Mouse (Mus musculus) T-helper 17 cell (primary cell): ENCODE results near the gene Pfkfb4.

Experiments
- in situ Hi-C, 2 experiments: fragments of 300-600 bp; cut with MboI, MseI; formaldehyde crosslinking; loops; 1 replicate in 1 of 2; 2 replicates in 1 of 2; pipeline ENCODE4 v1.15.1; 2025; ENCODE audit warnings: high pct_unique_total_duplicates in 2 of 2

Pfkfb4 gene

GRCm38 (mm10) chr9:109054712-109055111, 63.1 kb downstream of the Pfkfb4 start:
- in situ Hi-C loops = loop anchor here (5.0 to 25.0 kb wide), 7 partner anchors 52 to 1858 kb away; partner anchors contain the start of genes Dalrd3 (in 1 of the 2), Fam240a (in 1 of the 2), Impdh2 (in 1 of the 2) and Ndufaf3 (in 1 of the 2)

DNA sequence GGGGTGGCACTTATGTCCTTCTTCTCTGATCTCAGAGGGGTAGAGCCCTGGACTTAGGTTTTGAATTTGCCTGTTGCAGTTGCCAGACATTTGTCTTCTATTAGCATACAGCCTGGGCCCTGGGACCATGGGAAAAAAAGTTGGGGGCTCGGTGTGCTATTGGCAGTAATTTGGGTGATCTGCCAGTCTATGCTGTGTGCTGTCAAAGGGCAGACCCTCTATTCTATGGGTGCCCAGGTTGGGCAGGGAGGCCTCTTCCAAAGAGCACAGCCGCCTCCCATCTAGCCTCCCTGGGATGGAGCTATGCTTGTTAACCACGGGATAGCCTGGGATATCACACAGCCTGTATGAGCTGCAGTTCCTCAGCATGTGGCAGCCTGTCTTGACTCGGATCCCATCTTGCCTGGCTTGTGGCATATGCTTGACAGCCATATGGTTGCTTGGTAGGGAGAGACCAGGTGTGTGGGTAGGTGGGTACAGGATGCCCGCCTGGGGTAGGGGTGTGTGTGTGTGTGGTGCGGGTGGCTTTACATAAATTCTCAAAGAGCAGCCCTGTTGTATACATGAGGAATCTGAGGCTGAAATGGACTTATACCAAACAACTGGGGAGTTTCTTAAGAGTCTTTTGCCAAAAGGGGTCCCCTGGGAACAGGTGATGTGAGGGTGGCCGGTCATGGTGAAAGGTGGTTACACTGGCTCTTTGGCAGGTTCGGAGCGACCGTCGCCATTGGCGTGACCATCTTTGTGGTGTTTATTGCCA, 63.9 kb downstream of the Pfkfb4 start:
- in situ Hi-C loops = loop anchor here (5.0 to 25.0 kb wide), 6 partner anchors 53 to 1857 kb away; partner anchors contain the start of genes Dalrd3 (in 1 of the 2), Fam240a (in 1 of the 2), Impdh2 (in 1 of the 2) and Ndufaf3 (in 1 of the 2)

DNA sequence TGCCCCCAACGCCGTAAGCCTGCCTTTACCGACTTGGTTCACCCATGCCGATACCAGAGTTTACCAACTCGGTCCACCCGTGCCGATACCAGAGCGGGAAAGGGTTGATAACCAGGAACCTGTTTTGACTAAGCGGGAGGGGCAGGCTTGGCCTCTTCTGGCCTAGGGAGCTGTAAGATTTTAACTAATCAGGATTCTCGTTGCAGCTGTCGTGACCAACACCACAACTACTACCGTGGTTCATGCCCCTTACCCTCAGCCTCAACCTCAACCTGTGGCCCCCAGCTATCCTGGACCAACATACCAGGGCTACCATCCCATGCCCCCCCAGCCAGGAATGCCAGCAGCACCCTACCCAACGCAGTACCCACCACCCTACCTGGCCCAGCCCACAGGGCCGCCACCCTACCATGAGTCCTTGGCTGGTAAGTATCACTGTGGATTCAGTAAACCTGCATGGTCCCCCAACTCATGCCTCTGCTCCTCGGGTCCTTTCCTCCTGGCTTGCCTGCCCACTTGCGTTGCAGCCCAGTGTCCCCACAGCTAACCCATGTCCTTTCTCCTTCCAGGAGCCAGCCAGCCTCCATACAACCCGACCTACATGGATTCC, 64.6 kb downstream of the Pfkfb4 start:
- in situ Hi-C loops = loop anchor here (5.0 to 25.0 kb wide), 6 partner anchors 54 to 1856 kb away; partner anchors contain the start of genes Dalrd3 (in 1 of the 2), Fam240a (in 1 of the 2), Impdh2 (in 1 of the 2) and Ndufaf3 (in 1 of the 2)

GRCm38 (mm10) chr9:109056916-109057315, 65.3 kb downstream of the Pfkfb4 start:
- in situ Hi-C loops = loop anchor here (5.0 to 25.0 kb wide), 6 partner anchors 55 to 1855 kb away; partner anchors contain the start of genes Dalrd3 (in 1 of the 2), Fam240a (in 1 of the 2), Impdh2 (in 1 of the 2) and Ndufaf3 (in 1 of the 2)

DNA sequence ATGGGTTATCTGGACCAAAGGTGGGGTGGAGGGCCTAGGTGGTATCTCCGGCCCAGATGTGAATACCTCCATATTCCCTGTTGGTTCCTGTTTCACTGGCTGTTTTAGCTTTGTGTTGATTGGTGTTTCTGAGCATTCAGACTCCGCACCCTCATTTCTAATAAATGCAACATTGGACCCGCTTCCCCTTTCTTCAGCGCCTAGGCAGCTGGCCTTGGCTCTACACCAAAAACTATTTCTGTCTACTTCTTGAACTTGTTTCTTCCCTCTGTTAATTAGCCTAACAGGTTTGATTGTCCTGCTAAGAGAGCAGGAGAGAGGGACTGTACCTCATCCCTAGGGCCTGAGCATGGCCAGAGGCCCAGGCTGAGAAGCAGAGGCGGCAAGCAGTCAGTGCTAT, 66.0 kb downstream of the Pfkfb4 start:
- in situ Hi-C loops = loop anchor here (5.0 to 25.0 kb wide), 6 partner anchors 55 to 1855 kb away; partner anchors contain the start of genes Dalrd3 (in 1 of the 2), Fam240a (in 1 of the 2), Impdh2 (in 1 of the 2) and Ndufaf3 (in 1 of the 2)

DNA sequence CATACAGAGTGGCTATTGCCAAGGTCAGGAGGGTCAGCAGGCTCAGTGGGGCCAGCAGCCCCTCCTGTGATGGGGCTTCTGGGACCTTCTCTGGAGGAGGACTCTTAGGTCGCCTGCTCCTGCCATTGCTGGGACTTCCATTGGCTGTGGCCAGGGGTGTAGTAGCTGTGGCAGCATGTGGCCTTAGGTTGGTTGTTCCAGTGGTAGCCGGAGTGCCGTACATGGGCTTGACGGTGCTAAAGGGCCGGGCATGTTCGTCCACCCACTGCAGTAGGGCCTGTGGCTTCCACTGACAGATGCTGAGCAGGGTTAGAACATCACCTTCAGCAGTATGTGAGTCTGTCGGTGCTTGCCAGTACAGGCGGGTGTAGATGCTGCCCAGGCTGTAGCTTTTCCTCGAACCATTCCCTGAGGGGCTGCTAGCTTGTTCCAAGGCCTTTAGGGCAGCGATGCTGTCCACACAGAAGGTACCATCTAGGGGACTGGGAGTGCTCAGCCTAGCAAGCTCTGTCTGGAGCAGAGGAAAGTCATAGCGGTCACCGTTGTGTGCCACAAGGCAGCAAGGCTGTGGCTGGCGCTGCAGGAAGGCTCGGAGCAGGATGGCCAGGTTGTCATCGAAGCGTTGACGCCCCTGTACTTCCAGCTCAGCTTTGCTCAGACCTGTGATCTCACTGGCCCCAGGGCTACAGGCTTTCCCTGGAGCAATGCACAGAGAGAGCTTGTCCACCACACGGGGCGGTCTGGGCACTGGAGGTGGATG, 66.6 kb downstream of the Pfkfb4 start:
- in situ Hi-C loops = loop anchor here (5.0 to 25.0 kb wide), 6 partner anchors 56 to 1854 kb away; partner anchors contain the start of genes Dalrd3 (in 1 of the 2), Fam240a (in 1 of the 2), Impdh2 (in 1 of the 2) and Ndufaf3 (in 1 of the 2)

DNA sequence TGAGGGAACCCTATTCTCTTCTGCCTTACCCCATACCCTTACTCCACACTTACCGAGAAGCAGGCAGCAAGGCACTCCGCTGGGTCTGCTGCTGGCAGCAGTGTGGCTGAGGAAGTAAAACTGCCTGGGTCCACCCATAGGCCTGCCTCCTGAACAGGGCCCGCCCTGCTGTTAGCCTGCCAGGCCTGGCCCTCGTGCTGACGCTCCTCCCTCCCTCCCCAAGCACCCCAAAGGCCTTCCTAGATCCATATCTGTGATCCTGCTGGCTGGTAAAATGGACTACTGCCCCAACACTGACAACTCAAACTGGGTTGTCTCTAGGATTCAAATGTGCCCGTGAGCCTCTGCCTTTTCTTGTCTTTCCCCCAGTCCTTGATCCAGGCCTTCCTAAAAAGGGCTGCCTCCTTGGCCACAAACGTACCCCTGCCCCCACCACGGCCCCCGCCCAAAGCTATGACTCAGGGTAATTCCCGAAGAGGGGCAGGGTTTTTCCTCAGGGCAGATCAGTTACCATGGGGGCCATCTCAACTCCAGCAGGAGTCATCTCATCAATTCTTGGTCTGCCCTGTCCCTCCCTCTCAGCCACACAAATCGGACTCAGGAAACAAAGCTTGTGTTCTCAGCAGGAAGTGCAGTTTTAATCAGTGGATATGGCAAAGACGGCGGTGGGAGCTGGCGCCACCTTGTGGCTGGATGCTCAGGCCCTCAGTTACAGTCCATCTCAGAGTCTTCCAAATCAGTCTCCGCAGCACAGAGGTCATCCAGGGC, 67.7 kb downstream of the Pfkfb4 start, which contains the start of gene Trex1:
Trex1 (minus strand) TSS at position 599 of the 768 bp plus-strand sequence.
- in situ Hi-C loops = loop anchor here (5.0 to 25.0 kb wide), 6 partner anchors 57 to 1853 kb away; partner anchors contain the start of genes Dalrd3 (in 1 of the 2), Fam240a (in 1 of the 2), Impdh2 (in 1 of the 2) and Ndufaf3 (in 1 of the 2)

DNA sequence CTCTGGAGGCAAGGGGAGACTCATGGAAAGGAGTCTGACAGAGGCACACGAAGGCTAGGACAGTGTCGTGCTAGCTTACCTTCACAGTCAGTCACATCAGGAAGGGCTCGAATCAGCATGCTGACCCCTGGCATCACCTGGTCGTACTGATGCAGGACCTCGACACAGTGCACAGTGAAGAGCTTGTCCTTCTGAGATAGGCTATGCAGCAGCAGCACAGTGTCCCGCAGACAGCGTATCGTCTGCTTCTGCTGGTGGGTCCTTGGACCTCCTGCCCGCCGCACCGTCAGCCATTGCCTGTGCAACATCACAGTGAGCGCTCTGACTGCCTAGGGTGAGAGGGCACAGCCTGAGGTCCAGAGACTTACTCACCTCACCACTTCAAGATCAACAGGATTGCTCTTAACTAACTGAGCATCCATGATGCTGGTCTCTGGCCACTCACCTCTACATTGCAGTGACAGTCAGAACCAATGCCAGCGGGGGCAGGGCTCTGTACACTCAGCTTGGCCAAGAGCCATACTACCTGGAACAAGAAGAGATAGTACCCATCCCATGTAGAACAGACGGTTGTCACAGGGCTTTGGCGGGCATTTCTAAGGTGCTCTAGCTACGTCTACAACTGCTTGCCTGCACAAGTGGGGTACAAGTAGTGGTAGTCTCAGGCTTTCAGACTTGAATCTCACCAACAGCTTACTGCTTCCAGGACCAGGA, 68.8 kb downstream of the Pfkfb4 start:
- in situ Hi-C loops = loop anchor here (5.0 to 25.0 kb wide), 2 partner anchors 53 to 1852 kb away; partner anchors contain the start of gene Fam240a (in 1 of the 2)

DNA sequence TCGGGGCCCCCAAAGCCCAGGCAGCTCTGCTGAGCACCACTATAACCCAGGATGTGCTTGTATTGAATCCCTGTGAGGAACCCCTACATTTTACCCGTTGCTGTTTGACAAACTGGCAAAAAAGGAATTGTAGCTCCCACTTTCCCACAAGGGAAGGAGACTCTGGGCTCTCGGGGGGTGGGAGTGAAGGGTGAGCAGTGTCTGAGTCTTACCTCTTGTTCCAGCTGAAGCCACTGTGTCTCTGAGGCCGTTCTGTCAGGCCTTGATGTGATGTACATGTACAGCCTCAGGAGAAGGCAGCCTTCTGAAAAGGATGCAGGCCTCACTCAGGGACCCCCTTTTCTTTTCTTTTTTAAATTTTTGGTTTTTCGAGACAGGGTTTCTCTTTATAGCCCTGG, 69.3 kb downstream of the Pfkfb4 start:
- in situ Hi-C loops = loop anchor here (5.0 to 25.0 kb wide), 2 partner anchors 54 to 1851 kb away; partner anchors contain the start of gene Fam240a (in 1 of the 2)

DNA sequence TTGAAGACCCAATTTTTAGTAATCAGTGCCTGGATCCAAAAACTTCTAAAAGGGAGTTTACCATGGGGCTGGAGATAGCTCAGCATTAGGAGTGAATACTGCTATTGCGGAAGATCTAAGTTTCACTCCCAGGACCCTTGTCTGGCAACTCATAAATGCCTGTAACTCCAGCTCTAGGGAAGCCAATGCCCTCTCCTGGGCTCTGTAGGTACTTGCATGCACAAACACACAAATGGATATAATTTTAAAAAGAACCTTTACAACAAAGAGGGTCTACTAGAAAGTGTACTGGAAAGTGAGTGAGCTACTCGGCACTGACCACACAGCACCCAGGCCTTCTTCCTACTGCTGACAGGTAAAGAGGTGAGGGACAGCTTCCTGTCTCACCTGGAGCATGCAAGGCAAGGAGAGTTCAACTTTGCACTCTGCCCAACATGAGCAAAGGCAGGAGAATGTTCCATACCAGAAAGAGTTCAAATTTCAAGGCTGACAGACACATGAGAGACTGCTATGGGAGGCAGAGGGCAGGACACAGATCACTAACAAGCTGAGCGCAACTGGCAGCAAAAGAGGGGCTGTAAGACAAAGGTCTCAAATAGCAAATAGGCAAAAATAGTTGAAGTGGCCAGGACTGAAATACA, 76.6 kb downstream of the Pfkfb4 start:
- in situ Hi-C loops = loop anchor here in 1 of 2 experiments (25.0 kb wide), 1 partner anchor 1844 kb away; the partner anchor contains the start of gene Fam240a

DNA sequence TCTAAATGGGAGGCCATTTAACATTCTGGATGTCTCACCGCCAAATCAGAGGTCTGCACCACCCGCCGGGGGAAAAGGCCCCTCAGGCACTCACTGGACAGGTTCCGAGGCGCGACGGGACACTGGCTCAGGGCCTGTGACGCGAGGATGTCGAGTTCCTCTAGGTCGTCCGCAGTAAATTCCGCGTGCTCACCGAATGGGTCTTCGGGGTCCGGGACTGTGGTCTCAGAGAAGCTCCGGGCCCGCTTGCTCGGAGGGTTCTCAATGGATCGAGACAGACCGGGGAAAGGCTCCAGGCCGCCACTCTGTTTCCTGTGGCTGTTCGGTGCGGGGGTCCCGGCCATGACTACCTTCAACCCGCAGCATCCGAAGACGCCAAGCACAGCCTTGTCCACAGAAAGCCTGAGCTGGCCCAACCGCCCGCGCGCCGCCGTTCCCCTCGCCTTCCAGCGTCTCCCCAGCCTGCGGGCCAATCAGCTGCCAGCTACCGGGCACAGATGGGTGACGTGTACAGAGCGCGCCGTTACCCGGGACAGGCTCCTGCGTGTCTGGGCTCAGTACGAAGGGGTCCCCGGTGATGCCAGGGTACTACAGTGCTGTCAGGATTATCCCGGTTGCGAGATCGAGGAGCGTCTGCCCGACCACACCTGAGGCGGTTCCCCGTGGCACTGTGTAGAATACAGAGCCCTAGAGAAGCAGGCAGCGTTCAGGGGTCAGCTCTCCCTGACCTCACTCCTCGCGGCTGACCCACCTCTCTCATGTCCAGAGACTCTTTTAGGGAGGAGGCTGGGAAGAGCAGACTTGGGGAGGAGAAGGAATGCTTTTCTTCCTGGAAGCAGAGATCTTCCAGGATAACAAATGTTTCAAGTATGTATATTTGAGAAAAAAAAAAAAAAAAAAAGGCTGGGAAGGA, 82.3 kb downstream of the Pfkfb4 start, which contains the start of gene Atrip:
Atrip (minus strand) TSS at position 464 of the 913 bp plus-strand sequence.
- in situ Hi-C loops = loop anchor here in 1 of 2 experiments (25.0 kb wide), 1 partner anchor 1838 kb away; the partner anchor contains the start of gene Fam240a

DNA sequence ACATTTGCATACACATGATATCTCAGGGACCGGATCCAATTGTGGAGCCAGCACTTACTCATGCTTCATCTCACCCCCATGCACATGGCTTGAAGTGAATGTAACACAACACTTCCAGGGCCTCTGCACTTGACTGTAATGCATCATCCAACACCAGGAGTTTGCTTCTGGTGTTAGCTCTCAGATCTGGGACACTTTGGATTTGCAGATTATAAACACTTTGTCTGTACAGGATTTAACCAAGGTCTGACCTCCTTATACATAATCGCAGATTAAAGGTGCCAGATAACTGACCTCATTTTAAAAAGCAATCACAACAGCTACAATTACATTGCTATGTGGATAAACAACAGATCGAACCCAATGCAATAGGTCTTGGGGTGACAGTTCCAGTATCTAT, 88.9 kb downstream of the Pfkfb4 start:
- in situ Hi-C loops = loop anchor here in 1 of 2 experiments (10.0 to 25.0 kb wide), 2 partner anchors 226 to 1543 kb away; partner anchors contain the start of genes Cyb561d2, Nprl2, Slc26a6 and Tmem115

- in situ Hi-C loops = loop anchor here in 1 of 2 experiments (10.0 to 25.0 kb wide), 2 partner anchors 227 to 1544 kb away; partner anchors contain the start of genes Cyb561d2, Nprl2, Slc26a6 and Tmem115
These were observed 90.2 kb downstream of the Pfkfb4 start for GRCm38 (mm10) chr9:109081749-109082123.
